Mouse (Mus musculus) lung, adult 10 weeks (tissue): ENCODE results near the gene Plxnb3. TPM values are rescaled to one million over a fixed set of nuclear protein-coding genes. Genes with fewer than 3 reads are reported as not detected.

Experiments
- polyA plus RNA-seq: library from polyadenylated mRNA; stranded (reverse); fragments of 350-450 nt; fragmentation: Illumina TruSeq; extraction: RNeasy Lipid Tissue Mini Kit (QIAGEN cat#74804); gene quantifications from one replicate; pipeline ENCODE4 v1.2.3, GENCODE M21; 2014; ENCODE audit warnings: low read depth, low replicate concordance; ENCODE audit not compliant: insufficient read depth

Plxnb3 gene
- 0.24 TPM for polyA plus RNA-seq

GRCm38 (mm10) chrX:73756334-73757140 lies at the start of gene Plxnb3:
Plxnb3 (plus strand) TSS chrX:73757090.

GRCm38 (mm10) chrX:73716109-73716661 lies 40.7 kb upstream of the Plxnb3 start, which contains the start of the genes Bcap31 and Abcd1:
Bcap31 (minus strand) TSS chrX:73716175.
Abcd1 (plus strand) TSS chrX:73716597.

GRCm38 (mm10) chrX:73774168-73774760 lies 17.4 kb downstream of the Plxnb3 start, which contains the start of gene Srpk3:
Srpk3 (plus strand) TSS chrX:73774405.

GRCm38 (mm10) chrX:73786364-73787224 lies 29.7 kb downstream of the Plxnb3 start, which contains the start of the genes Idh3g and Ssr4:
Idh3g (minus strand) TSS chrX:73786897.
Ssr4 (plus strand) TSS chrX:73787028.

Other genes starting within 250 kb of the Plxnb3 start
- 0.51 TPM for gene Dusp9, start 117.7 kb upstream of the Plxnb3 start, polyA plus RNA-seq
- 4.1 TPM for gene Pnck, start 97.0 kb upstream of the Plxnb3 start, polyA plus RNA-seq
- 19.4 TPM for gene Slc6a8, start 83.9 kb upstream of the Plxnb3 start, polyA plus RNA-seq
- 172 TPM for gene Bcap31, start 40.9 kb upstream of the Plxnb3 start, polyA plus RNA-seq
- gene Abcd1, start 40.5 kb upstream of the Plxnb3 start, polyA plus RNA-seq, result 14.5 TPM
- 4.3 TPM for gene Srpk3, start 17.3 kb downstream of the Plxnb3 start, polyA plus RNA-seq
- 82.6 TPM for gene Idh3g, start 29.8 kb downstream of the Plxnb3 start, polyA plus RNA-seq
- gene Ssr4, start 29.9 kb downstream of the Plxnb3 start, polyA plus RNA-seq, result 161 TPM
- 2.1 TPM for gene Pdzd4, start 67.9 kb downstream of the Plxnb3 start, polyA plus RNA-seq
- gene Avpr2, start 135.0 kb downstream of the Plxnb3 start, polyA plus RNA-seq, result not detected
- gene L1cam, start 139.0 kb downstream of the Plxnb3 start, polyA plus RNA-seq, result 1.7 TPM
- 9.8 TPM for gene Arhgap4, start 164.8 kb downstream of the Plxnb3 start, polyA plus RNA-seq
- 48.4 TPM for gene Naa10, start 164.9 kb downstream of the Plxnb3 start, polyA plus RNA-seq
- gene Renbp, start 173.8 kb downstream of the Plxnb3 start, polyA plus RNA-seq, result 38.7 TPM
- 18.8 TPM for gene Hcfc1, start 209.3 kb downstream of the Plxnb3 start, polyA plus RNA-seq